Mouse (Mus musculus) adrenal gland, adult 18-20 months (tissue): ENCODE data around the gene Olfr725. TPM values are rescaled to one million over a fixed set of nuclear protein-coding genes. Genes with fewer than 3 reads are reported as not detected.

Experiments used
- DNase-seq, 2 experiments: peaks; one replicate each; pipeline ENCODE4 v3.0.0; 2021 to 2022; ENCODE audit warnings: low spot score in 2 of 2
- long read RNA-seq, 2 experiments: library from polyadenylated mRNA; stranded (forward); transcript quantifications; one replicate each; pipeline ENCODE4 v2.0.0; 2021
- total RNA-seq, 2 experiments: library from RNA; stranded (reverse); gene quantifications; 1 replicate in 1 of 2; 2 replicates in 1 of 2; pipeline ENCODE4 v1.2.3; 2021

The Olfr725 gene
- not detected for total RNA-seq
- long read RNA-seq, experiment 1: 0 reads
- long read RNA-seq, experiment 2: 0 reads

DNA sequence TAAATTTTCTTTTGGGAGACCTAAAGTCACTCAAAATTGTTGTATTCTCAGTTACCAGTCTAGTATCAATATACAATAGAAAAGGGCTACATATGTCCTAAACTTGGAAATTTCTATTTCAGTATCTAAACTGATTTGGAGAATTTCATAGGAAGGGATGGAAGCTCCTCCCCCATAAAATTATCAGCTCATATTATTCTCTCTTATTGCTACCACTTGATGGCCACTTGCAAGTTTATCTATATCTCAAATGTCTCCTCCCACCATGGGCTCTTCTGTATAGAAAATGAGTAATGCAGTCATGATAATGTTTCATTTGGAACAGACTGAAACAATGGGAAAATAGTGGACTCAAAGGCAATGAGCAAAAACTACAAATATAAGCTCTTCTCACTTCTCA is at the start of gene Olfr725:
Gene Olfr725, minus strand, starts transcription at position 101 of the 400 bp plus-strand sequence.
- DNase-seq: no peak

- no peak for DNase-seq
Observed at GRCm38 (mm10) chr14:50062733-50063104, 22.5 kb upstream of the Olfr725 start.

- peak; percentile 27 to 43 for DNase-seq
Observed at GRCm38 (mm10) chr14:50061955-50062732, 22.0 kb upstream of the Olfr725 start.

GRCm38 (mm10) chr14:50061590-50061954 is 21.4 kb upstream of the Olfr725 start:
- DNase-seq: no peak

DNA sequence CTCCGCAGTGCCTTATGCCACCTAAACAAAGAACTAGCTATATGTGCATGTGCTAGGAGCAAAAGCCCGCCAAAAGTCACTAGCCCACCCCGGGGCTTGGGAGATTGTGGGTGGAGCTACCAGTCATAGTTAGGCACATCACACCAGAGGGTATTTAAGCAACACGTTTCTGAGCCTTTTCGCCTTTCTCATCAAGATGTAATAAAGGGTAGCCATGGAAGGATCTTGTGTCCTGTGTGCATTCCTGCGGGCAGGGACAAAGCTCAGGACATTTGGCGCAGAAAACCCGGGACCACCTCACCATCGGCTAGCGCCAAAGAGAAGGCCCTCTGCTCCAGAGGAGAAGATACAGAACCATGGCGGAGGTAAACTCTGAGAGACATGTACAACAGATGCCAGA is 21.0 kb upstream of the Olfr725 start:
- no peak for DNase-seq

- DNase-seq: no peak
Observed at GRCm38 (mm10) chr14:50032041-50032440, 8.1 kb downstream of the Olfr725 start.

- no peak for DNase-seq
Observed at GRCm38 (mm10) chr14:50031356-50031755, 8.8 kb downstream of the Olfr725 start.

- DNase-seq: no peak
Observed at GRCm38 (mm10) chr14:50026371-50026770, 13.8 kb downstream of the Olfr725 start.

Other genes starting within 250 kb of the Olfr725 start
- not detected for gene Olfr722, start 138.4 kb downstream of the Olfr725 start, total RNA-seq
- gene Olfr723, start 108.6 kb downstream of the Olfr725 start, total RNA-seq: not detected
- not detected for gene Olfr724, start 77.1 kb downstream of the Olfr725 start, total RNA-seq
- not detected for gene Olfr726, start 50.6 kb upstream of the Olfr725 start, total RNA-seq
- not detected for gene Olfr727, start 82.8 kb upstream of the Olfr725 start, total RNA-seq
- gene Olfr728, start 102.3 kb upstream of the Olfr725 start, total RNA-seq: not detected
- not detected for gene Olfr729, start 112.5 kb upstream of the Olfr725 start, total RNA-seq
- gene Olfr730, start 147.8 kb upstream of the Olfr725 start, total RNA-seq: not detected
- gene Olfr731, start 201.5 kb upstream of the Olfr725 start, total RNA-seq: not detected
- gene Olfr732, start 243.8 kb upstream of the Olfr725 start, total RNA-seq: not detected